Mouse (Mus musculus) macrophage (primary cell): Measurements from ENCODE around the gene Gm6588. TPM values are rescaled to one million over a fixed set of nuclear protein-coding genes. Genes with fewer than 3 reads are reported as not detected.

Experiments
- H3K27ac ChIP-seq: fragments of 350-480 bp; formaldehyde crosslinking; 2 replicates; pipeline ENCODE4 v1.9.0; 2021
- H3K36me3 ChIP-seq: fragments of 350-480 bp; formaldehyde crosslinking; 2 replicates; pipeline ENCODE4 v1.9.0; 2021; ENCODE audit errors: inconsistent target
- H3K4me3 ChIP-seq: fragments of 350-480 bp; formaldehyde crosslinking; 2 replicates; pipeline ENCODE4 v1.9.0; 2021; ENCODE audit errors: inconsistent target
- H3K79me2 ChIP-seq: fragments of 350-480 bp; formaldehyde crosslinking; 2 replicates; pipeline ENCODE4 v1.9.0; 2021; ENCODE audit errors: inconsistent target
- WGBS: methylation state at CpG from one replicate; pipeline ENCODE4 v1.1.7; 2026; ENCODE audit warnings: inconsistent platforms; ENCODE audit not compliant: missing documents; 5-methylcytosine and 5-hydroxymethylcytosine counted together
- polyA plus RNA-seq: library from polyadenylated mRNA; stranded (reverse); fragments of 250-400 nt; gene quantifications from 3 replicates; pipeline ENCODE4 v1.2.4, GENCODE M21; 2018; ENCODE audit warnings: inconsistent platforms

The Gm6588 gene
- polyA plus RNA-seq, 1 experiment from 2014 or later, result not detected

GRCm38 (mm10) chr5:112433004-112433403, 16.2 kb upstream of the Gm6588 start:
- Histone ChIP-seq H3K79me2 (no peaks in the 10 kb centered on the region), H3K4me3 (no peak overlapping the region), H3K27ac (no peak overlapping the region), H3K36me3 (no peaks in the 10 kb centered on the region)
- 2% methylated on average over 8 of the region's 8 CpGs for WGBS

- Histone ChIP-seq H3K27ac (no peak overlapping the region), H3K4me3 (no peak overlapping the region), H3K36me3 (no peaks in the 10 kb centered on the region), H3K79me2 (no peaks in the 10 kb centered on the region)
- WGBS, result 70% methylated on average over 10 of the region's 10 CpGs
Observed at GRCm38 (mm10) chr5:112438535-112438934, 10.7 kb upstream of the Gm6588 start.

- no peak overlapping the region for H3K27ac ChIP-seq
- WGBS, result 34% methylated on average over 9 of the region's 9 CpGs
- H3K4me3 ChIP-seq, result no peak overlapping the region
- no peaks in the 10 kb centered on the region for H3K36me3 ChIP-seq
- H3K79me2 ChIP-seq, result no peaks in the 10 kb centered on the region
Observed at GRCm38 (mm10) chr5:112453088-112453487, 3.9 kb downstream of the Gm6588 start.

GRCm38 (mm10) chr5:112454966-112455555, 5.8 kb downstream of the Gm6588 start:
- H3K27ac ChIP-seq, result no peak overlapping the region
- H3K36me3 ChIP-seq, result no peaks in the 10 kb centered on the region
- H3K4me3 ChIP-seq, result no peak overlapping the region
- H3K79me2 ChIP-seq, result no peaks in the 10 kb centered on the region
- 61% methylated on average over 12 of the region's 12 CpGs for WGBS

- H3K79me2 ChIP-seq, result no peaks in the 10 kb centered on the region
- no peak overlapping the region for H3K27ac ChIP-seq
- H3K4me3 ChIP-seq, result no peak overlapping the region
- no peaks in the 10 kb centered on the region for H3K36me3 ChIP-seq
- WGBS, result 83% methylated on average over 3 of the region's 3 CpGs
Observed at GRCm38 (mm10) chr5:112459903-112460302, 10.7 kb downstream of the Gm6588 start.

- H3K36me3 ChIP-seq, result no peaks in the 10 kb centered on the region
- WGBS, result 83% methylated on average over 6 of the region's 6 CpGs
Observed at GRCm38 (mm10) chr5:112466331-112466730, 17.1 kb downstream of the Gm6588 start.

GRCm38 (mm10) chr5:112468986-112469581, 19.9 kb downstream of the Gm6588 start:
- WGBS, result 70% methylated on average over 4 of the region's 4 CpGs
- H3K27ac ChIP-seq, result no peak overlapping the region
- H3K79me2 ChIP-seq, result no peaks in the 10 kb centered on the region
- no peaks in the 10 kb centered on the region for H3K36me3 ChIP-seq
- H3K4me3 ChIP-seq, result no peak overlapping the region

More at GRCm38 (mm10) chr5:112466331-112466730, 17.1 kb downstream of the Gm6588 start:
- H3K4me3 ChIP-seq, result no peak overlapping the region
- H3K27ac ChIP-seq, result no peak overlapping the region
- H3K79me2 ChIP-seq, result no peaks in the 10 kb centered on the region

- H3K4me3 ChIP-seq, result no peak overlapping the region
- WGBS, result 69% methylated on average over 6 of the region's 6 CpGs
Observed at GRCm38 (mm10) chr5:112470144-112470543, 20.9 kb downstream of the Gm6588 start.

GRCm38 (mm10) chr5:112473453-112473852, 24.2 kb downstream of the Gm6588 start:
- Histone ChIP-seq H3K27ac (no peak overlapping the region), H3K79me2 (no peaks in the 10 kb centered on the region), H3K4me3 (no peak overlapping the region), H3K36me3 (no peaks in the 10 kb centered on the region)
- WGBS, result 50% methylated on average over 6 of the region's 6 CpGs

More at GRCm38 (mm10) chr5:112470144-112470543, 20.9 kb downstream of the Gm6588 start:
- Histone ChIP-seq H3K79me2 (no peaks in the 10 kb centered on the region), H3K36me3 (no peaks in the 10 kb centered on the region), H3K27ac (no peak overlapping the region)

- no peaks in the 10 kb centered on the region for H3K36me3 ChIP-seq
- 36% methylated on average over 13 of the region's 19 CpGs for WGBS
- H3K27ac ChIP-seq, result no peak overlapping the region
- H3K4me3 ChIP-seq, result no peak overlapping the region
- no peaks in the 10 kb centered on the region for H3K79me2 ChIP-seq
Observed at GRCm38 (mm10) chr5:112481946-112482410, 32.8 kb downstream of the Gm6588 start.

- Histone ChIP-seq H3K79me2 (no peaks in the 10 kb centered on the region), H3K27ac (no peak overlapping the region), H3K36me3 (no peaks in the 10 kb centered on the region), H3K4me3 (no peak overlapping the region)
- 59% methylated on average over 13 of the region's 13 CpGs for WGBS
Observed at GRCm38 (mm10) chr5:112482551-112482950, 33.3 kb downstream of the Gm6588 start.

GRCm38 (mm10) chr5:112483030-112483429, 33.8 kb downstream of the Gm6588 start:
- Histone ChIP-seq H3K79me2 (no peaks in the 10 kb centered on the region), H3K4me3 (no peak overlapping the region), H3K36me3 (no peaks in the 10 kb centered on the region), H3K27ac (no peak overlapping the region)
- 17% methylated on average over 7 of the region's 8 CpGs for WGBS

- no peaks in the 10 kb centered on the region for H3K36me3 ChIP-seq
- no peak overlapping the region for H3K4me3 ChIP-seq
- 54% methylated on average over 10 of the region's 13 CpGs for WGBS
- H3K27ac ChIP-seq, result no peak overlapping the region
- no peaks in the 10 kb centered on the region for H3K79me2 ChIP-seq
Observed at GRCm38 (mm10) chr5:112484924-112485715, 35.9 kb downstream of the Gm6588 start.

GRCm38 (mm10) chr5:112486415-112486814, 37.2 kb downstream of the Gm6588 start:
- H3K27ac ChIP-seq, result no peak overlapping the region
- 68% methylated on average over 5 of the region's 5 CpGs for WGBS
- no peak overlapping the region for H3K4me3 ChIP-seq
- no peaks in the 10 kb centered on the region for H3K79me2 ChIP-seq
- H3K36me3 ChIP-seq, result no peaks in the 10 kb centered on the region

GRCm38 (mm10) chr5:112487504-112487903, 38.3 kb downstream of the Gm6588 start:
- no peak overlapping the region for H3K4me3 ChIP-seq
- H3K79me2 ChIP-seq, result no peaks in the 10 kb centered on the region
- no peaks in the 10 kb centered on the region for H3K36me3 ChIP-seq
- no peak overlapping the region for H3K27ac ChIP-seq
- 100% methylated on average over 1 of the region's 1 CpGs for WGBS
